Mouse (Mus musculus) 3134 (cell line): ENCODE measurements at regions not wholly inside any gene's neighbourhood (a gene's known extent, or its start where the extent isn't known, plus 50 kb on each side); places are given as distances from the start of the nearest gene placed in this dataset.

Source experiments
- DNase-seq: peaks from one replicate; pipeline ENCODE4 v3.0.0-alpha.2; 2011; ENCODE audit warnings: low spot score; ENCODE audit not compliant: insufficient read length; ENCODE audit errors: extremely low read depth

DNA sequence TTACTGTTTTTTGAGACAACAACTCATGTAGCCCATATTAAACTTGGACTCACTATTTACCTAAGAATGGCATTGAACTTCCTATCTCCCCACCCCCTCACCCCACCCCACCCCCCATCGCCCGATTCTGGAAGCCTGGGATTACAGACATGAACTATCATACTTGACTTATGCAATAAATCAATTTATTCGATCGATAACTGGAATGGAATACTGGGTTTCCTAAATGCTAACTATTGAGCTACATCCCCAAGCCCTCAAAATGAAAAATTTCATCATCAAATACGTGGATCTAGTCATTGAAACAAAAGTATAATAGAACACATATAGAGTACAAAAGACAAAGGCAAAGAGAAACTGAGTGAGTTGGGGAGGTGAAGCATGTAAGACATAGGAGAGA lies 70.1 kb upstream of the Dpyd start:
- no peak for DNase-seq

DNA sequence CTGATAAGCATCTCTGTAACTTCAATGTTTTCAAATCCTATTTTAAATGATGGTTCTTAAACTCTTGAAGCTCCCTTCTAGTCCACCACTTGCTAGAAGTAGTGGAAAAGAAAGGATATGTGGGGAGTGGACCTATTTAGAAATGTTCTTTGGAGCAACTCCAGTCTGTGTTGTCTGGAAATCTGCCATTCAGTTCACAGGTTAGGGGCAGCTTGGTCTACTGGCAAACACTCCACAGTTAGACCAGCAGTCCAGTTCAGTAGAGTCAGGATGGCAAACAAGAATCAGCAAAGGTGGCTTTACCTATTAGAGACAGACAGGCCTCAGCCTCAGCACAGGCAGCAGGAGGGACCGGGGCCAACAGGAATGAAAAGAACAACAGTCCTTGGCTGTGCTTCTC lies 67.3 kb upstream of the Dpyd start:
- no peak for DNase-seq

DNA sequence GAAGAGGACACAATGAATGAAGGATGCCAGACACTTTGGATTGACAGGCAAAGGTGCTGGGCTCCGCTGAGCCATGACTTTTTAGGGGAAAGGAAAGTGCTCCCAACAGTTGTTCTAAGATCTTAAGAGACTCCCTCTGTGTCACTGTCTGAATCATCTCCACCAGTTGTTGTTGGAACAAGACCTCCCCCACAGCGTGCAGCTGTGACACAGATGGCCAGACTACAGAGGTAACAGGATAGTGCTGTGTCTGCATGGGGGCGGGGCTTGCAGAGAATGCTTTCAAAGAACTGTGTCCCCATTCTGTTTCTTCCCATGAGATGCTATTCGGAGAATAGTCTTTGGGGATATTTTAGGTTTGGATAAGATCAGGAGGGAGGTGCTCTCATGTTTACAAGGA lies 61.7 kb upstream of the Dpyd start:
- no peak for DNase-seq

DNA sequence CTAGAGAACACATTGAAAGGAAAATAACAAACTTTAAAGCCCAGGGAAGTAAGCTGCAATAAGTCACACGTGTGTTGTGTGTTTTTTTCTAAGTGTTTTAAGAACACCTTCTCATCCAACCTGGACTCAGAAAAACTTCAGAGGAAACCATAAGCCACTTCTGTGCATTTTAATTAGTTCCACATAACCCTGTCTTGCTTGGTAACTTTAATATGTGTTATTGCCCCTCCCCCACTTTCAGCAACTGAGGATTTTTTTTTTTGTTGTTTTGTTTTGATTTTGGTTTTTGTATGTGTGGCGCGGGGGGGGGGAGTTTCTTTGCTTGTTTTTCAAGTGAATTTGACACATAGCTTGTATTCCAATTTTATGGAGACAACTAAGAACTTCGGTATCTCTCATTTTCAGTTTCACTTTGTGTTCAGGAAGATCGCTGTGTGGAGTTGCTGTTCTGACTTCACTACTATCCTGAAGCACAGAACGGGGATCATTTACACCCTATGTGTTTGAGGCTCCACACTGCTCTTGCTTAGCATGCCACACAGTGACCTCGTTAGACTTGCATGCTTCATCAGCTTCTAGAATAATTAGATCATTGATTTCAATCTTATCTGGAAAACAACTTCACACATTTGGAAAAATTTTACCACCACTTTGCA lies 54.2 kb upstream of the Dpyd start:
- peak; percentile 28 for DNase-seq

- no peak for DNase-seq
Measured at GRCm38 (mm10) chr3:118510837-118511236, 51.1 kb upstream of the Dpyd start.

DNA sequence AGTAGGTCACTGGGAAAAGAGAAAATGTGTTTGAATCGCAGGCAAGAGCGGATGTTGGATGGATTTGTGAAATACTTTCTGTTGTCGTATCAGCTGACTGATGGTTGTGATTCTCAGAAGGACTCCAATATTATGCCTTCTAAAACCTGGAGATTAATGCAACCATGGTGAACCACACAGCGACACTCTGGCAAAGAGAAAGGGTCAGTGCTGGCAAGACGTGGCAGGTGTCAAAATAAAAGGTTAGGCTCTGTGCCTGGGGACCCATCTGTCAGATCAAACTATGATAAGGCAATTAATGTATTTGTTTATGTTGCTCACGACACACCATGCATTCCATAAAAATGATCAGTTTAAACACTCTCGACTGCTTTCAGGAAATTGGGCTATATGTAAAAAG lies 50.0 kb upstream of the Dpyd start:
- no peak for DNase-seq
